Mouse (Mus musculus): Measurements from ENCODE around the gene Atp5mpl. TPM values are rescaled to one million over a fixed set of nuclear protein-coding genes. Genes with fewer than 3 reads are reported as not detected.

Atp5mpl gene
- polyA plus RNA-seq, 2 experiments, result 139 to 642 TPM

GRCm38 (mm10) chr12:111916514-111917217 is 50.1 kb downstream of the Atp5mpl start:
- no peak overlapping the region for H3K4me3 ChIP-seq (ENCODE audit: insufficient read depth in 1 of 2, low read depth in 2 of 2, low read length in 2 of 2)
- ATAC-seq (ENCODE audit: insufficient read depth), result no peak
- no peaks in the 10 kb centered on the region for H3K9me3 ChIP-seq (ENCODE audit: control insufficient read depth, low read length)
- H3K27me3 ChIP-seq (ENCODE audit: control insufficient read depth, insufficient read depth, low read length), result no peaks in the 10 kb centered on the region
- WGBS (ENCODE audit: insufficient replicate concordance), result 44% methylated on average over 12 of the region's 12 CpGs
- H3K4me1 ChIP-seq (replicated peaks; ENCODE audit: control insufficient read depth in 2 of 2, insufficient read depth in 2 of 2, low read length in 1 of 2), result no peaks in the 10 kb centered on the region
- DNase-seq (ENCODE audit: low read depth in 3 of 3, low spot score in 3 of 3), result no peak
- H3K9ac ChIP-seq (replicated peaks), result no peak overlapping the region
- H3K27ac ChIP-seq, result no peak overlapping the region
- no peak overlapping the region for H3K4me2 ChIP-seq (ENCODE audit: low read depth)
- H3K36me3 ChIP-seq (replicated peaks; ENCODE audit: control insufficient read depth, insufficient read depth, low read depth), result no peaks in the 10 kb centered on the region
- TF ChIP-seq CTCF (IDR thresholded peaks at IDR 0.05; ENCODE audit: low read depth) (no peak), EP300 (IDR thresholded peaks at IDR 0.05; ENCODE audit: low read depth) (no peak)

- WGBS (ENCODE audit: insufficient replicate concordance), result 77% methylated on average over 6 of the region's 6 CpGs
- Histone ChIP-seq H3K4me1 (replicated peaks; ENCODE audit: control insufficient read depth in 2 of 2, insufficient read depth in 2 of 2, low read length in 1 of 2) (0 out of 4 replicates have a peak, but pooled peaks cover 0 to 3% of the 10 kb centered on the region in 2 experiments), H3K9me3 (ENCODE audit: control insufficient read depth, low read length) (no peaks in the 10 kb centered on the region), H3K27me3 (ENCODE audit: control insufficient read depth, insufficient read depth, low read length) (no peaks in the 10 kb centered on the region), H3K27ac (no peak overlapping the region), H3K9ac (replicated peaks) (no peak overlapping the region), H3K36me3 (replicated peaks; ENCODE audit: control insufficient read depth, insufficient read depth, low read depth) (no peaks in the 10 kb centered on the region), H3K4me2 (ENCODE audit: low read depth) (no peak overlapping the region), H3K4me3 (ENCODE audit: insufficient read depth in 1 of 2, low read depth in 2 of 2, low read length in 2 of 2) (no peak overlapping the region)
- TF ChIP-seq EP300 (IDR thresholded peaks at IDR 0.05; ENCODE audit: low read depth), result no peak
- no peak for TF ChIP-seq CTCF (IDR thresholded peaks at IDR 0.05; ENCODE audit: low read depth)
- ATAC-seq (ENCODE audit: insufficient read depth) (no peak), DNase-seq (ENCODE audit: low read depth in 3 of 3, low spot score in 3 of 3) (no peak)
Measured at GRCm38 (mm10) chr12:111915781-111916180, 51.0 kb downstream of the Atp5mpl start.

- Histone ChIP-seq H3K9me3 (ENCODE audit: control insufficient read depth, low read length) (no peaks in the 10 kb centered on the region), H3K4me2 (ENCODE audit: low read depth) (no peak overlapping the region)
- ATAC-seq (ENCODE audit: insufficient read depth), result 0 out of 2 replicates have a peak, but pooled peaks have one; percentile 19
Measured at GRCm38 (mm10) chr12:111914031-111914430, 52.7 kb downstream of the Atp5mpl start.

GRCm38 (mm10) chr12:111912802-111913201 is 54.0 kb downstream of the Atp5mpl start:
- Histone ChIP-seq H3K27me3 (ENCODE audit: control insufficient read depth, insufficient read depth, low read length) (no peaks in the 10 kb centered on the region; the same call in 1 of the 2 replicates), H3K9me3 (ENCODE audit: control insufficient read depth, low read length) (no peaks in the 10 kb centered on the region), H3K36me3 (replicated peaks; ENCODE audit: control insufficient read depth, insufficient read depth, low read depth) (no peaks in the 10 kb centered on the region), H3K27ac (no peak overlapping the region), H3K4me2 (ENCODE audit: low read depth) (no peak overlapping the region), H3K4me3 (ENCODE audit: insufficient read depth in 1 of 2, low read depth in 2 of 2, low read length in 2 of 2) (no peak overlapping the region), H3K4me1 (replicated peaks; ENCODE audit: control insufficient read depth in 2 of 2, insufficient read depth in 2 of 2, low read length in 1 of 2) (peaks cover 6 to 11% of the 10 kb centered on the region in 2 experiments), H3K9ac (replicated peaks) (no peak overlapping the region)
- DNase-seq (ENCODE audit: low read depth in 3 of 3, low spot score in 3 of 3) (no peak), ATAC-seq (ENCODE audit: insufficient read depth) (no peak)
- WGBS (ENCODE audit: insufficient replicate concordance), result 68% methylated on average over 7 of the region's 7 CpGs
- TF ChIP-seq EP300 (IDR thresholded peaks at IDR 0.05; ENCODE audit: low read depth) (no peak), CTCF (IDR thresholded peaks at IDR 0.05; ENCODE audit: low read depth) (no peak)

More at GRCm38 (mm10) chr12:111914031-111914430, 52.7 kb downstream of the Atp5mpl start:
- no peak overlapping the region for H3K9ac ChIP-seq (replicated peaks)
- no peaks in the 10 kb centered on the region for H3K36me3 ChIP-seq (replicated peaks; ENCODE audit: control insufficient read depth, insufficient read depth, low read depth)
- no peak for DNase-seq (ENCODE audit: low read depth in 3 of 3, low spot score in 3 of 3)
- no peak for TF ChIP-seq EP300 (IDR thresholded peaks at IDR 0.05; ENCODE audit: low read depth)
- H3K27me3 ChIP-seq (ENCODE audit: control insufficient read depth, insufficient read depth, low read length), result no peaks in the 10 kb centered on the region; the same call in 1 of the 2 replicates
- 16% methylated on average over 3 of the region's 3 CpGs for WGBS (ENCODE audit: insufficient replicate concordance)
- H3K4me3 ChIP-seq (ENCODE audit: insufficient read depth in 1 of 2, low read depth in 2 of 2, low read length in 2 of 2), result no peak overlapping the region
- H3K27ac ChIP-seq, result no peak overlapping the region
- H3K4me1 ChIP-seq (replicated peaks; ENCODE audit: control insufficient read depth in 2 of 2, insufficient read depth in 2 of 2, low read length in 1 of 2), result peaks cover 0 to 5% of the 10 kb centered on the region in 2 experiments; a peak in 2 of 4 replicates

- peaks cover 6 to 16% of the 10 kb centered on the region in 2 experiments for H3K4me1 ChIP-seq (replicated peaks; ENCODE audit: control insufficient read depth in 2 of 2, insufficient read depth in 2 of 2, low read length in 1 of 2)
- H3K36me3 ChIP-seq (replicated peaks; ENCODE audit: control insufficient read depth, insufficient read depth, low read depth), result no peaks in the 10 kb centered on the region
- H3K27ac ChIP-seq, result no peak overlapping the region
- no peak overlapping the region for H3K4me2 ChIP-seq (ENCODE audit: low read depth)
- H3K9me3 ChIP-seq (ENCODE audit: control insufficient read depth, low read length), result no peaks in the 10 kb centered on the region
- no peak overlapping the region for H3K9ac ChIP-seq (replicated peaks)
- no peak for ATAC-seq (ENCODE audit: insufficient read depth)
- TF ChIP-seq CTCF (IDR thresholded peaks at IDR 0.05; ENCODE audit: low read depth) (no peak), EP300 (IDR thresholded peaks at IDR 0.05; ENCODE audit: low read depth) (no peak)
- H3K27me3 ChIP-seq (ENCODE audit: control insufficient read depth, insufficient read depth, low read length), result no peaks in the 10 kb centered on the region; the same call in 1 of the 2 replicates
- no peak overlapping the region for H3K4me3 ChIP-seq (ENCODE audit: insufficient read depth in 1 of 2, low read depth in 2 of 2, low read length in 2 of 2)
- WGBS (ENCODE audit: insufficient replicate concordance), result 70% methylated on average over 2 of the region's 2 CpGs
- no peak for DNase-seq (ENCODE audit: low read depth in 3 of 3, low spot score in 3 of 3)
Measured at GRCm38 (mm10) chr12:111911796-111912195, 55.0 kb downstream of the Atp5mpl start.

Other genes starting within 250 kb of the Atp5mpl start
- gene Klc1, start 208.1 kb downstream of the Atp5mpl start, polyA plus RNA-seq (2012; rRNA removed), result 11.3 and 16.3 TPM in 2 replicates
- gene Klc1, start 208.1 kb downstream of the Atp5mpl start, polyA plus RNA-seq (2014; fragmentation: Nextera tagmentation; extraction: Ambion mirVana), result 14.3 and 17.2 TPM in 2 replicates
- gene Xrcc3, start 153.1 kb downstream of the Atp5mpl start, polyA plus RNA-seq (2012; rRNA removed), result 11.7 and 15.5 TPM in 2 replicates
- gene Xrcc3, start 153.1 kb downstream of the Atp5mpl start, polyA plus RNA-seq (2014; fragmentation: Nextera tagmentation; extraction: Ambion mirVana), result 6.6 and 7.5 TPM in 2 replicates
- gene Zfyve21, start 152.8 kb downstream of the Atp5mpl start, polyA plus RNA-seq (2012; rRNA removed), result 35.3 and 38.4 TPM in 2 replicates
- 52.0 and 54.5 TPM in 2 replicates for gene Zfyve21, start 152.8 kb downstream of the Atp5mpl start, polyA plus RNA-seq (2014; fragmentation: Nextera tagmentation; extraction: Ambion mirVana)
- 2.5 and 2.8 TPM in 2 replicates for gene Ppp1r13b, start 58.9 kb downstream of the Atp5mpl start, polyA plus RNA-seq (2012; rRNA removed)
- 2.9 and 3.6 TPM in 2 replicates for gene Ppp1r13b, start 58.9 kb downstream of the Atp5mpl start, polyA plus RNA-seq (2014; fragmentation: Nextera tagmentation; extraction: Ambion mirVana)
- 0.01 and 0.06 TPM in 2 replicates for gene Tdrd9, start 4.6 kb upstream of the Atp5mpl start, polyA plus RNA-seq (2012; rRNA removed)
- 0.04 TPM in 1 of 2 replicates, not detected in the other for gene Tdrd9, start 4.6 kb upstream of the Atp5mpl start, polyA plus RNA-seq (2014; fragmentation: Nextera tagmentation; extraction: Ambion mirVana)
- gene Rd3l, start 14.3 kb upstream of the Atp5mpl start, polyA plus RNA-seq (2012; rRNA removed), result not detected in 2 replicates
- not detected in 2 replicates for gene Rd3l, start 14.3 kb upstream of the Atp5mpl start, polyA plus RNA-seq (2014; fragmentation: Nextera tagmentation; extraction: Ambion mirVana)
- gene Aspg, start 139.7 kb upstream of the Atp5mpl start, polyA plus RNA-seq (2012; rRNA removed), result 0.09 and 0.10 TPM in 2 replicates
- gene Aspg, start 139.7 kb upstream of the Atp5mpl start, polyA plus RNA-seq (2014; fragmentation: Nextera tagmentation; extraction: Ambion mirVana), result 0.19 TPM in 1 of 2 replicates, not detected in the other
- 0.26 TPM in 2 replicates for gene Kif26a, start 179.2 kb upstream of the Atp5mpl start, polyA plus RNA-seq (2012; rRNA removed)
- 0.03 and 0.08 TPM in 2 replicates for gene Kif26a, start 179.2 kb upstream of the Atp5mpl start, polyA plus RNA-seq (2014; fragmentation: Nextera tagmentation; extraction: Ambion mirVana)